Mouse (Mus musculus) regulatory T cell (primary cell): ENCODE measurements around the gene Cdk6.
"Not testable (repeated sequence)": the region's sequence is repeated elsewhere in the genome, so short reads cannot be mapped to it uniquely, and the experiment has no call there.

Experiments
- in situ Hi-C: fragments of 300-600 bp; cut with MboI, MseI; formaldehyde crosslinking; loops from one replicate; pipeline ENCODE4 v1.15.1; 2025; ENCODE audit warnings: high pct_unique_total_duplicates

Cdk6 gene

DNA sequence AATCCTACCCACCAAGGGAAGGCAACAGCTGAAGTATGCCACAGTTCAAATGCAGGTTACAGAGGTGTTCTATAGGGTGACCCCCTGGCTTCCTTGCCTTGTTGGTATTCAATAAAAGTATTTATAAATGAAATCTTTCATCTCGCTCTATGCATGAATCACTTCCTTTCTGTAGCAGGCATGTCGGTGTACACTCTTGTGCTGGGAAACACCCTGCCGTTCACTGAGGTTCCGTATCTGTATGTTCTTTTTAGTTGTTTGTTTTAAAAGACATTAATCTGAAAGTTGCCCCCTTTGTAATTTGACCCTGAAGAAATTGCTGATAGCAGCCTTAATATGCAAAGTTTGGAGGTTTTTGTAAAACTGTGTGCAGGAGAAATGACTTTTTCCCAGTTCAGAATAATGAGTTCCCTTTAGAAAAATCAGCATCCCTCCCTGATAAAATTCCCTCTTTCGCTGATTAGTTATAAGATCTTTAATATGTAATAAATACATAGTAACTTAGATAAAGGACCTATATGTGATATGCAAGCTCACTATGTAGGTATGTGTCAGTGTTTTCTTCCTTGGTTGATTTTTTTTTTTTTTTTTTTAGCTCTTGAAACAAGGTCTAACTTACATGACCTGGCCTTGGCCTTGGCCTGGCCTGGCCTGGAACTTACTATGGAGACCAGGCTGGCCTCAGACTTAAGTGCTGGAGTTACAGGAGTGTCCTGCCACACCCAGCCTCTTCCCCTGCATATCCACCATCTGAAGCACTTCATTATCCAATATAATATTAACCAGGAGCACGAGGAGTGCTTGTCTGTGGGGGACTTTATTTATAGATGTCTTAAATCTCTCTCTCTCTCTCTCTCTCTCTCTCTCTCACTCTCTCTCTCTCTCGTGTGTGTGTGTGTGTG, 167.4 kb downstream of the Cdk6 start:
- in situ Hi-C loops: no loop called here

DNA sequence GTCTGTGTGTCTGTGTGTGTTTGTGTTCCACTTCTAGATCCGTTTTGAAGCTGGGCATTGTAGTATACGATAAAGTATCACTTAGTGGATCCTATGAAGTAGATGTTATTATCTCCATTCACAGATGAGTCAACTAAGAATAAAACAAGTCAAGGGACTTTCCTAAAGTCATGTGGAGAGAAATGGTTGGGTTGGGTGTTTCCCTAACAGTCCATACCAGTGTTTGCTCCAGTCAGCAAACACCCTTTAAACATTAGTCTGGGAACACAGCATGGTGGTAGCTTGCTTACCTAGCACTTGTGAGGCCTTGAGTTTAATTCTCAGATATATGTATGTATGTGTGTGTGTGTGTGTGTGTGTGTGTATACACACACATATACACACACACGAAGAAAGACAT, 168.2 kb downstream of the Cdk6 start:
- in situ Hi-C loops: no loop called here

DNA sequence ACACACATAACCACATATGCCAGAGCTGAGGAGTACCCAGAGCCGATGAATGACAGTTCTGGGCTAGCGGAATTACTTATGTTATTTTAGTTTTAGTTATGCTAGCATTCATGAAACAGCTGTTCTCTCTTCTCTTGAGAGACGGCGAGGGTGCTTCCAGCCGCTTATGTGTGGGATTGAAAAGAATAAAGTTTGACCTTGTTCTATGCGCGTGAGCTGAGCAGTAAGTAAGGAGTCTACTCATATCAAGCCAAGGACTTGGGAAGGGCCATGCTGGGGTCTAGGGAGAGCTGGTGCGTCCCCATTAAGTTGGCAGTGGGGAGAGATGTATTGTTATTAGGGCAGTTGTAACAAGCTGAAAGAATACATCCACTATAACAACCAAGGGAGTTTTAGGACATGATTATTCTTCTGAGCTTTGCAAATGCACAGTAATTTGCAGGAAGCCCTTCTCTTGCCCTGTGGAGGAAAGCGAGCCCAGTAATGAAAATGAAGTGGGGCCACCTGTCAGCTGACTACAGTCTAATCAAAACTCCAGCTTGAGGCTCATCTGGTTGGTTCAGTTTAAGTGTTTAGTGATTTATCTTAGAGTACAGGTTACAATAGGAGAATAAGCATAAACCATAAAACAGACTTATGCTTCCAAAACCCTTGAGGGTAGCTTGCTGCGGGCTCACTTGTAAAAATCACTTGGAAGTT, 170.0 kb downstream of the Cdk6 start:
- in situ Hi-C loops: loop anchor here (10.0 kb wide), 1 partner anchor 56 kb away; no protein-coding TSS in a partner anchor

DNA sequence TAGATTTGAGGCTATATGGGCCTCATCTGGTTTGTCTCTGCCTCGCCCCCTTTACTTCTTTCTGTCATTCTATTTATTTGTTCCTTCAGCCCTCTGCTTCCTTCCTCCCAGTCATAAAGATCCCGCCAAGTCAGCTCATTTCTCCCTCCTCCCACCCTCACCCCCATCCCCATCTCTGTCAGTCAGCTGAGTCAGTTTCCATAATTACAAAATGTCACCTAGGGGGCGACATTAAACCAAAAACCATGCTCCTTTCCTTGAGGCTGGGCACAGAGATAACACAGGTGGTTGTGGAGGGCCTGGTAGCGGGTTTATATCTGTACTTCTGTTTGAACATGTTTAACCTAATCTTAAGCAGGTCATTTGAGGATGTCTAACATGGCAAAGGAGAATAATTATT, 171.3 kb downstream of the Cdk6 start:
- in situ Hi-C loops: loop anchor here (10.0 kb wide), 1 partner anchor 58 kb away; no protein-coding TSS in a partner anchor

DNA sequence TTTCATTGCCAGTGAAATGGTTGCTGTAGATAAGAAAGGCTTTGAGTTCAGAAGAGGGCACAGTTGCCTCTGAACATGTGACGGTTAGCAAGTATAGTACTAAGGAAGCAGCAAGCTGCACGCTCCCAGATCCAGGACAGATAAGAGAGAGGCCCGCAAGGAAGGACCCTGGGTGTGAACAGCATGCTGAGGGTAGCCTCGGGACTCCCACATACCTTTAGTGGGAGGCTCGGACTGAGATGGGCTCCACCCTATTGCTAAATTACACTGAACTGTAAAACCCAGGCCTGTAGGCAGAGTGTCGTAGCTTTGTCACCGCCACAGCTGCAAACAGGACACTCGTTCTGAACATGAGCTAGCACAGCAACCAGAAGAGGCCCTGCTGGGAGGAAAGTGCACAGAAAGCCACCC, 173.6 kb downstream of the Cdk6 start:
- in situ Hi-C loops: loop anchor here (10.0 kb wide), 1 partner anchor 60 kb away; no protein-coding TSS in a partner anchor

DNA sequence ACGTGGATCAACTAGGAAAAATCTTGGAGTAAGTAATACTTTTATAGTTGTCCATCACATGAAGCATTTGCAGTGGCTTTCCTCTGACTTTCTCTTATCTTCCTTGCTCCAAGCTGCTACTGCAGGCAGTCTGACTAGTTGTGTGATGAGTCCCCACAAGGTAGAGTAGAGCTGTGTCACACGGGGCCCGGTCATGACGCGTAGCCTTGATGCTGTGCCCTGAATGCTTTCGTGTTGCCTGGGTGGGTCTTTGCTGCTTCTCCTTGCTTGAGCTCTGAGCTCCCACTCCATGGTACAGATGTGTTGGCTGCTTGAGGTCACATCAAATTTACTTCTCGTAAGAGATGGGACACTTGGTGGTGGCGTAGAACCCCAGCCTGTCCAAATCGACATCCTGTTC, 174.2 kb downstream of the Cdk6 start:
- in situ Hi-C loops: loop anchor here (10.0 kb wide), 1 partner anchor 61 kb away; no protein-coding TSS in a partner anchor

DNA sequence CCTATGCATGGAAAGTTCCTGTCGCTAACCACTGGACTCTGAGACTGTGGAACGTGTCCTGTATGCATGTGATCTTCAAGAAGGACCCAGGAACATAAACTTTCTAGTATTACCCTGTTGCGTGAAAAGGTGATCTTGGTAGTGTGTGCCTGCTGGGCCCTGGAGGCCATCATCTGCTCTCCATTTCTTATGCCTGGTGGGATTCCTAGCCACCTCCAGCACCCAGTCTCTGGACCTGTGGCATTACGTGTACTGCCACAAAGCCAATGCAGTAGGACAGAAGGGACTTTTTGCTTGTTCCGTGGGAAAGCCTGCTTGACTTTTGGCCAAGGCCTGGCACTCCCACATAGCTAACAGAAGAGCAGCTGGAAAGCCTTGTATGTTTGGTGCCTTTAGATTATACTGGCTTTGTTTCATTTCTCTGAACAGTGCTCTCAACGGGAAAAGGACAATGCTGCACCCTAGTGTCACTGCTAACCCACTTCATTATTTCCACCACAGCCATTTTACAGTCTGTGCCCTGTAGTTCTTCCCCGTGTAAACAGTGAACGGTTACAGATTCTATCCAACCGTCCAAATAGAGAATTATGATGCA, 175.3 kb downstream of the Cdk6 start:
- in situ Hi-C loops: loop anchor here (10.0 kb wide), 1 partner anchor 62 kb away; no protein-coding TSS in a partner anchor

DNA sequence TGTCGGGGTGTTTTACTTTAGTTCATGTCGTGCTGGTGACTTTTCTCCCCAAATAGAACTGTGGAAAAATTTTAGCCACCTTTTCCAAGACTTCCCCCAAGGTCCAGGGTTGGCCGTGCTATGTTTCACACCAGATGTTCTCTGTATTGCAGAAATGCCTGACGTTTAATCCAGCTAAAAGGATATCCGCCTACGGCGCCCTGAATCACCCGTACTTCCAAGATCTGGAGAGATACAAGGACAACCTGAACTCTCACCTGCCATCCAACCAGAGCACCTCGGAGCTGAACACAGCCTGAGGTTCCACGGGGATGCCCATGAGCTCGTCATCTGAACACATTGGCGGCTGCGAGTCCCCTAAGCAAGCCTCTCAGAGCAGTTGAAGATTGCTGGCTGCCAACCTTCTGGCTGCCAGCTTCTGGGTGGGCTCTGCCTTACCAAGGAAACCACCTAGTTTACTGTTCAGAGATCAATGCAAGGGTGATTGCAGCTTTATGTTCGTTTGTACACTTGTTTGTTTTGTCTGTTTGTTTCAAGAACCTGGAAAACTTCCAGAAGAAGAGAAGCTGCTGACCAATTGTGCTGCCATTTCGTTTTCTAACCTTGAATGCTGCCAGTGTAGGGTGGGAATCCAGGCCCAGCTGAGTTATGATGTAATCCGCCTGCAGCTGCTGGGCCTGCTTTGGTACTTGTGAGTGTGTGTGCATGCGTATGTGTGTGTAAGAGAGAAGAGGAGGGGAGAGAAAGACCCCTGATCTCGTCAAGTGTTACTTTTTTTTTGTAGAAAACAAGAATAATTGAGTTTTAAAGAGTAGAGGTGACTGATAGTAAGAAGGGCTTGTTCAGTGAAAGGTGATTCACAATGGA, 179.4 kb downstream of the Cdk6 start:
- in situ Hi-C loops: loop anchor here (10.0 kb wide), 2 partner anchors 46 to 924 kb away; no protein-coding TSS in a partner anchor

DNA sequence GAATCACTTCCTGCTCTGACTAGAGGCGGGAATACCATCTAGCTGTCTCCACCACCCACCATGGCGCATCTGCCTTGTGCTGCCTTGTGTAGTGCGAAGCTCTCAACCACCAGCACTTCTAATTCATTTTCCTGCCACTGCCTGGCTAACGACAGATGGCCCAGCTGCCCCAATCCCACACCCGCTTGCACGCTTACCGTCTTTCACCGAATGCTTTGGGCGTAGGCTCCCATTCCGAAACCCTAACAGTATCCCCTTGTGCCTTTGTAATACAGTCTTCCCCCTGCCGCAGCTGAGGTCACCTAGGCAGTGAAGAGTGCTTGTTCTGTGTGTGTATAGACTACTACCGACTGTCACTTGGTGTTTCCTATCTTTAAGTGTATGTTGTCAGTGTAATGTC, 180.5 kb downstream of the Cdk6 start:
- in situ Hi-C loops: loop anchor here (10.0 kb wide), 2 partner anchors 47 to 923 kb away; no protein-coding TSS in a partner anchor

DNA sequence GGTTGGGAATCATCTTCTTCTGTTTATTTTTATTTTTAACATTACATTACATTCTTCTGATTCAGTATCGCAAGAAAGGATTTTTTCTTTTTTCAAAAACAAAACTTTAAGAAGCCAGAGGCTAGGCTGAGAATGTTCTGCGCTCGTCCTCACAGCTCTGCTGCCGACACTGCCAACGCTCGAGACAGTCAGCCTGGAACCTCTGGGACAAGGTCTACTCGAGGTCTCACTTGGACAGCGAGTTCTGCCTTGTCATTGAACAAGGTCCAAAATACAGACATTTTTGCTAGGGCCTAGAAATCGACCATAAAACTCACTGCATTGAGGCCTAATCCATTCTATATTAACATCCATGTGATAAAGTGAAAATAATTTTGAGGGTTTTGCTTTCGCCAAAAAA, 181.5 kb downstream of the Cdk6 start:
- in situ Hi-C loops: loop anchor here (10.0 kb wide), 2 partner anchors 48 to 922 kb away; no protein-coding TSS in a partner anchor

DNA sequence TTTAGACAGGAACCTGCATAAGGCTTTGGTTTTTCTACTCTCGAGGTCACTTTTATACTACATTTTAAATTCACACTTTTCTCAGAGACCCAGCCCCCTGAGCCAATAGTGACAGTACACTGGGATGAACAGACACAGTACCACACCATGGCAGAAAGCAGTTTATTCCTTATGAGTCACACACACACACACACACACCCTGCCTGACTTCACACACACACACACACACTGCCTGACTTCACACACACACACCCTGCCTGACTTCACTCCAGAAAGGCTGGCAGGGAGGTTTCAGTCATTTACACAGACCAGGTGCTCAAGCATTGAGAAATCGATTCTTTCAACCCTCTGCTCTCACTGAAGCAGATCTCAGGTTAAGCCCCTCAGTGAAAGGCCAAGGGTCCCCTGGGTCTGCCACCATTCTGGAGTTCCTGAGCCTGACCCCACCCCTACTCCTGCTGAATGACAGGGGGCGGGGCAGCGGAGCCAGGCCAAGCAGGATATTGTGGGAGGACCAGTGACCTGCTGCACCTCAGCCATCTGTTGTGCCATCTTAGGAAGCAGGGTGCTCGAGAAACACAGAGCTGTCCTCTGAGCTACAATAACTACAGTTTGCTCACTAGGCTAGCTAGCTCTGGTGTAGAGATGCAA, 185.9 kb downstream of the Cdk6 start:
- in situ Hi-C loops: loop anchor here (10.0 kb wide), 2 partner anchors 52 to 918 kb away; no protein-coding TSS in a partner anchor

DNA sequence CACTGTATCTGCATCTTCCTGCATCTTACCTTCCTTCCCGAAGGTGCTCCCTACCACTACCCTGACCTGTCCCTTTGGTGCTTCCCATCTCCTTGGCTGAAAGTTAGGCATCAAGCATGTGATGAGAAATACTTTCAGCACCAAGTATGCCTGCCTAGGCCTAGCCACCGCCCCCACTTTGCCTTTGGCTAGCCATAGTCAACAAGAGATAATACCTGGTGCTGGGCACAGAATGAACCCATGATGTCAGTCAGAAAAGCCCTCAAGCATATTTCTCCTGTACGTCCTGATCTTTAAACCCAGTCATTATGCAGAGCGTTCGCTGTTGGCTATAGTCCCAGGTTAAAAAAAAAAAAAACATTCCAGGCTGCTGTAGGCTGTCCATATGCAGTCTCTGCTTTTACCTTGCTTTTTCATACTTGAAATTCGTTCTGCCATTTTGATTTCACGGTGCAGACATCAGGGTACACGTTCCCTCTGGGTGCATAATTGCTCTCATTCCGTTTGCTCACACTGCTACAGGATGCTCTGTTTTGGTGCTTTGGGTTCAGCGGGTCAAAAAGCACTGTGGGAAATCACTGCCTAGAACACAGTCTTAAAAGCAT, 188.4 kb downstream of the Cdk6 start:
- in situ Hi-C loops: loop anchor here (10.0 kb wide), 2 partner anchors 55 to 915 kb away; no protein-coding TSS in a partner anchor

DNA sequence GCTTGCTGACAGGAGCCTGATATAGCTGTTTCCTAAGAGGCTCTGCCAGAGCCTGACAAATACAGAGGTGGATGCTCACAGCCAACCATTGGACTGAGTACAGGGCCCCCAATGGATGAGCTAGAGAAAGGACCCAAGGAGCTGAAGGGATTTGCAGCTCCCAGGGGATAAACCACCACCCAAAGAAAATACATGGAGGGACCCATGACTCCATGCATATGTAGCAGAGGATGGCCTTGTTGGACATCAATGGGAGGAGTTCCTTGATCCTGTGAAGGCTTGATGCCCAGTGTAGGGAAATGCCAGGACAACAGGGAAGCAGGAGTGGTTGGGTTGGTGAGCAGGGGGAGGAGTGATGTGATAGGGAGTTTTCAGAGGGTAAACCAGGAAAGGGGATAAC, 190.8 kb downstream of the Cdk6 start:
- in situ Hi-C loops: not testable (repeated sequence)

DNA sequence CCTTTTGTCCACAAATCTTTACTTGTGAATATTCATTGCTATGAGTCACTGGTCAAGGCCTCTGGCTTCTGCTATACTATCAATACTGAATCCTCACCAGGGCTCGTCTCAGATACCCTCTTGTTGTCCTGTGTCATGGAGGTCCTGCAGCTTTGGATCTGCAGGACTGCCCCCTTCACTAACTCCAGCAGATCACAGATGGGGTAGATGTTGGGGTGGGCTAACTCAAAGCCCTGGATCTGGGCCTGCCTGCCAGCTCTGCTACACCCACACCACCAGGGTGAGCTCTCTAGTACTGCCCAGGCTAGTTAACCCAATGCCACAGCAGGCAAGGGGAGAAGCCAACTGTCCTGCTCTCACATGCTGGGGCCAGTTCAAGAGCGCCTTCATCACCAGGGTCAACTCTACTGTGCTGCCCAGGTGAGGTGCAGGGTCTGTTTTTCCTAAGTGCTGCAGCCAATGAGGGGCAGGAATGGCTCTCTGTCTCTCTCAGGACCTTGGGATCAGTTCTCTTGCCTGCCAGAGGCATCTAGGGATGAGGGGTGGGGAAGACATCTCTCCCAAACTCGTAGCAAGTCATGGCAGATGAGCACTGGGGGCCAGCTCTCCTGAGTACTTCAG, 195.4 kb downstream of the Cdk6 start:
- in situ Hi-C loops: no loop called here

DNA sequence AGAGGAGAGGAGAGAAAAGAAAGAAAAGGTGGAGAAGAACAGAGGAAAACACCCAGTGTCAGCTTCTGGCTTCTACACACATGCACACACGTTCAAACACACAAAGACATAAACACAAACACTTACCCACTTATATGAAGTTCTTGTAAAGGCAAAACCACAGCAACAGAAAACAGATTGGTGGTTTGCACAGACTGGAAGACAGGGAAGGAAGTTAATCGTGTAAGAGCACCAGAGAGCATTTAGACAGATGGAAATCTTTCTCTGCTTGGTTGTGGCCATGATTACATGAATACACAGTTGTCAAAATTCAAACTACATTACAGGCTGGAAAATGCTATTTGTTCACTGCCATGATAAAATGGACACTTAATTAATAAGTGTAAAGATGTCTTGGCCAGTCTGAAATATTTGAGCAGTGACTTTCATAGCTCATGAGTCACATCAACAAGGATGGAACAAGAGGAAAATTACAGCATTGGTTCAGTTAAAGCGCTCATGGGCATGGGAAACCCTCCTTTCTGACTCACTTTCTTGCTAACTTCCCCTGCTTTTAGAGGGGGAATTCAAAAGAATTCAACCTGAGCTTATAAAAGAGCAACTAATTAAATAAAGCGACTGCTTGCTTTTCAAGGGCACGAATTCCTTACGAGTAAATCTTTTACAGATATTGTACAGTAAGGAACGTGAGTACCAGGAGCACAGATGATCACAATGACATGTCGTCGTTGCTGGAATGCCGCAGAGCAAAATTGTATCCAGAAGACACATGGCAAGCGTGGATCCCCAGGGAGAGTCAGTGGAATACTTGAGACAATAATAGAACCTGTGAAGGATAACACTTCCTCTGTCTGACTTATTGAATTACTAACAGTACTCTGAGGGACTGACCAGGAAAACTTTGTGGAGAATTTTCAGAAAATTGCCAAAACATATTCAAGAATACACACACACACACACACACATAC, 197.5 kb downstream of the Cdk6 start:
- in situ Hi-C loops: no loop called here

DNA sequence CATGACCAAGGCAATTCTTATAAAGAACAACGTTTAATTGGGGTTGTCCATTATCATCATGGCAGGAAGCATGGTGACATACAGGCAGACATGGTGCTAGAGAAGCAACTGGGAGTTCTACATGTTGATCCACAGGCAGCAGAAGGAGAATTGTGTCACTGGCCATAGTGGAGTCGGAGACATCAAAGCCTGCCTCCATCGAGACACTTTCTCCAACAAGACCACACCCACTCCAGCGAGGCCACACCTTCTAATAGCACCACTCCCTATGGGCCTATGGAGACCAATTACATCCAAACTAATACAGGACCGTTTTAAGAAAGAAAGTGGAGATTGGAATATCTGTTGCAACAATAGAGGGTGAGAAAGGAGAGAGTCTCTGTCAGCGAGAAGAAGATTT, 200.6 kb downstream of the Cdk6 start:
- in situ Hi-C loops: loop anchor here (5.0 to 10.0 kb wide), 2 partner anchors 40 to 397 kb away; no protein-coding TSS in a partner anchor

DNA sequence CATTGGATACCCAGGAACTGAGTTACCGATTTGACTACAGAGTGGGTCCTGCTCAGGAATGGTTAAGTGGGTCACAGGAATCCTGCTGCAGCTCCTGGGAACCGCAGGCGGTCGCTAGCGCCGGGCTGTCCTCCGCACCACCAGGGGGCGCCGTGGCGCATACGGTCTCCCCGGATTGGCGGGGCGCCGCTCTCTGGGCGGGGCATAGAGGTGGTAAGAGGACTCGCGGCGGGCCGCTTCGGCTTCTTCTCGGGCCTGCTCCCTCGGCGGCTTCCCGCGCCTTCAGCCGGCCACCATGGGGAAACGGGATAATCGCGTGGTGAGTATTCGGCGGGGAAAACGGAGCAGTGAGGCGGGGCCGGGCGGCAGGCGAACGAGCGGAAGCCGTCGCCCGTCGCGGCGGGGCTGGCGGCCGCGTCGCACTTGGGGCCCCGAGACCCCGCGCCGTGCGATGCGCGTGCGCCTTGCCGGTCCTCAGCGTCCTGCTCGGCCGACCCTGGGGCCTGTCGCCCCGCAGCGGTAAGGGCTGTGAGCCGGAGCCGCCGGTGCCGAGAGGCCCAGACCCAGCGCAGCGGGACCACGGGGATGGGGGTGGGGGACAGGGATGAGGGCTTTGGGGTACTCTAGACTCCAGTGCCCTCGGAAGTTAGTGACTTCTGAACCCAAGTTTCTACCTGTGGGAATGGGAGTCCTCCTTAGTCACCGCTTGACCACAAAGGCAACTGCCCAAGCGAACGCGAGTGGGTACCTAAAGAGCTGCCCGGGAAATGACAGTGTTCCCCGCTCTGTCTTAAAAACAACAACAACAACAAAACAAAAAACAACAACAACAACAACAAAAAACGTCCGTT, 202.6 kb downstream of the Cdk6 start, which contains the start of gene Fam133b:
TSS of gene Fam133b (plus strand) at position 205 of the 851 bp plus-strand sequence.
- in situ Hi-C loops: loop anchor here (5.0 to 10.0 kb wide), 2 partner anchors 42 to 399 kb away; no protein-coding TSS in a partner anchor
